Comparison of ENCODE assay signal across 12 mouse cellular contexts in the genomic region with DNA sequence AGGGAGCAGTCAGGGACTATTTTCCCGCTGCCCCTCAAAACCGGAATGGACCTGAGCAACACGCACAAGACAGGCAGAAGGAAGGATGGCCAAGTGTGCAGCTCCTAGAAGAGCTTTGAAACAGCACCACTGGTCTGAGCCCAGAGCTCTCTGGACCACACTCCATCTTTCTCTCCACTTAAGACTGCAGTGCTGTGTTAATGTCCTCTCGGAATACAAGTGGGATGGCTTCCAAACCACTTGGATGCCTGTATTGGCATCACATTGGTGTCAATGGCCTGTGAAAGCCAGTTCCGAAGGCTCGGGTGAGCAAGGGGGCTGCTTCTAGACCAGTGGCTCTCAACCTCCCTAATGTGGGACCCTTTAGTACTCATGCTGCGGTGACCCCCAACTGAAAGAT.
"Had no signal": no experiment of that assay in that cellular context is flagged by ENCODE, and none has a peak within 500 bp of the region (broad histone marks: within the 10 kb centered on the region; RNA-seq: fewer than 3 reads in every experiment).

No protein-coding gene starts in this region.

- H3K9me3 ChIP-seq: limb, embryonic 13.5 days; midbrain, embryonic 12.5 days had no signal

- H3K27ac ChIP-seq: kidney, postnatal 0 days; limb, embryonic 13.5 days; liver, embryonic 14.5 days; midbrain, embryonic 12.5 days had no signal

- H3K4me3 ChIP-seq: limb, embryonic 13.5 days; midbrain, embryonic 12.5 days had no signal

- DNase-seq: kidney, postnatal 36 days; layer of hippocampus, adult 9-11 months; layer of hippocampus, postnatal 36 days; lung, adult 18-20 months; lung, postnatal 14 days; right cerebral cortex, adult 18-20 months; right cerebral cortex, postnatal 25 days; thymus, postnatal 36 days had no signal

- H3K9ac ChIP-seq: limb, embryonic 13.5 days; liver, embryonic 14.5 days; midbrain, embryonic 12.5 days had no signal

- H3K27me3 ChIP-seq: limb, embryonic 13.5 days; midbrain, embryonic 12.5 days had no signal

- H3K36me3 ChIP-seq: limb, embryonic 13.5 days; midbrain, embryonic 12.5 days had no signal
